Mouse (Mus musculus) lung, adult 2 months (tissue): ENCODE results near the gene Cacng4.

Source experiments
- CTCF ChIP-seq: fragments of 200-500 bp; IDR thresholded peaks from 2 replicates; pipeline ENCODE4 v1.5.1; 2011; ENCODE audit warnings: mild to moderate bottlenecking, low read length, control low read depth; ENCODE audit not compliant: insufficient read depth
- POLR2A ChIP-seq: fragments of 200-500 bp; IDR thresholded peaks from 2 replicates; pipeline ENCODE4 v1.6.1; 2011; ENCODE audit warnings: low read depth, mild to moderate bottlenecking, control low read depth, low read length, borderline replicate concordance; ENCODE audit errors: extremely low read depth

- TF ChIP-seq POLR2A (no peak), CTCF (no peak)
Observed at GRCm38 (mm10) chr11:107738418-107739099, 55.8 kb downstream of the Cacng4 start.
